8 mouse cellular contexts compared by ENCODE assay signal in the genomic region with DNA sequence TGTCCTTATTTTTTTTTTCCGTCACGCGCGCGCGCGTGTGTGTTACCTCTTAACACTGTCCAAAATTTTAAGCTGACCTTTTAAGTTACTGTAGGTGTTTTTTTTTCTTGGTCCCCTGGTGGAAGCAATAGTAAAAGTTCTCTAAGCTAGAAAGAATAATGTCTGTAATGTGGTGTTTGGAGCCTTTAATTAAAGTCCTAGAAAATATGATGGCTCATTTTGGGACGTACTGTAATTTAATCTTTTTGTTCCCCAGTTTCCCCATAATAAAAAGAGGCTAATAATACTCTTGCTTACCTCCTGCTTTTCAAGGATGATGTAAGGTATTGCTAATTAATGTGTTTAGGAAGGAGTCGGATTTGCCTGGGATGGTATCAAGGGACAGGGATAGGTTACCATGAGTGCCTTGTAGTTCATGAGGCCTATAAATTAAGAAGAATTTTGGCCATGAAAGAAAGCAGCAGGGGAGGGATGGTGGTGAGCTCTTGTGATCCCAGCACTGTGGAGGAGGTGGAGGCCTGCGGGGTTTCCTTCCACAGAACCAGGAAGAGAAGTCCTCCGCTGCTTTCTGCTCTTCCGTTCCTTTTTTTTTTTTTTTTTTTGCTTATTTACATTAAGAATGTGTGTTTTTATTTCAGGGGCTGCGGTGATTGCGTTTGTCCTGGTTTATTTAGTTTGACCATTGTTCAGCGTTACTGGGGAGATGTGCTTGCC. TPM values are rescaled to one million over a fixed set of nuclear protein-coding genes. Genes with fewer than 3 reads are reported as not detected.
DNase-seq lines count a peak whose midpoint lies in the region; ATAC-seq and TF ChIP-seq lines count a peak whose summit lies in the region.

No protein-coding gene starts in this region.

- peaks cover 63% of the 10 kb centered on the region for H3K79me2 ChIP-seq in liver, adult 2 months (ENCODE audit: control insufficient read depth, insufficient read depth, low read length)

- no peak for TF ChIP-seq CTCF in liver, adult 2 months (IDR thresholded peaks at IDR 0.05; ENCODE audit: low read depth, low read length)
- peak; percentile 26; the same call in 1 of the 2 replicates for TF ChIP-seq CTCF in midbrain, postnatal 0 days (IDR thresholded peaks at IDR 0.05)

- TF ChIP-seq POLR2A in liver, adult 2 months (IDR thresholded peaks at IDR 0.05; ENCODE audit: extremely low read depth, insufficient read depth, low read length): no peak

- no peaks in the 10 kb centered on the region for H3K36me3 ChIP-seq in liver, adult 2 months (ENCODE audit: control insufficient read depth, insufficient read depth, low read length)
- H3K36me3 ChIP-seq in intestine, embryonic 15.5 days: no peaks in the 10 kb centered on the region
- H3K36me3 ChIP-seq in midbrain, postnatal 0 days (ENCODE audit: insufficient read depth, low read length): no peaks in the 10 kb centered on the region

- H3K27me3 ChIP-seq in liver, adult 2 months (ENCODE audit: control insufficient read depth, insufficient read depth, low read length): no peaks in the 10 kb centered on the region
- H3K27me3 ChIP-seq in intestine, embryonic 15.5 days (replicated peaks): no peaks in the 10 kb centered on the region
- no peaks in the 10 kb centered on the region for H3K27me3 ChIP-seq in midbrain, postnatal 0 days (ENCODE audit: insufficient read depth, low read length)

- no peaks in the 10 kb centered on the region for H3K9me3 ChIP-seq in intestine, embryonic 15.5 days
- no peaks in the 10 kb centered on the region for H3K9me3 ChIP-seq in midbrain, postnatal 0 days (ENCODE audit: low read length)

- DNase-seq in liver, adult 2 months (ENCODE audit: extremely low read depth, low read depth, low spot score): no peak
- no peak for DNase-seq in liver
- DNase-seq in embryo, embryonic 11 days: peak; percentile 56
- peak; percentile 40 for DNase-seq in midbrain, postnatal 0 days (ENCODE audit: low spot score)
- DNase-seq in spleen, postnatal 4 days (ENCODE audit: low spot score in 2 of 2): no peak
- no peak for DNase-seq in ovary, adult 18-20 months (ENCODE audit: low spot score)
- DNase-seq in adrenal gland, adult 8-10 months: no peak

- H3K27ac ChIP-seq in liver, adult 2 months (replicated peaks; ENCODE audit: insufficient read depth, low read depth, low read length): peak overlapping the region; percentile 88
- H3K27ac ChIP-seq in intestine, embryonic 15.5 days: peak overlapping the region; percentile 100
- peak overlapping the region; percentile 94 for H3K27ac ChIP-seq in midbrain, postnatal 0 days (ENCODE audit: low read depth, low read length)

- H3K9ac ChIP-seq in liver, adult 2 months (ENCODE audit: low read depth, low read length): peak overlapping the region; percentile 100
- peak overlapping the region; percentile 97 for H3K9ac ChIP-seq in intestine, embryonic 15.5 days
- peak overlapping the region; percentile 93 for H3K9ac ChIP-seq in midbrain, postnatal 0 days (replicated peaks; ENCODE audit: low read length, poor library complexity, severe bottlenecking)

- H3K4me3 ChIP-seq in liver, adult 2 months (ENCODE audit: insufficient read depth, low read depth, low read length): peak overlapping the region; percentile 73
- peak overlapping the region; percentile 96 for H3K4me3 ChIP-seq in intestine, embryonic 15.5 days (replicated peaks)
- peak overlapping the region; percentile 88 for H3K4me3 ChIP-seq in midbrain, postnatal 0 days (ENCODE audit: low read depth, low read length)

- H3K4me2 ChIP-seq in intestine, embryonic 15.5 days (replicated peaks): peak overlapping the region; percentile 64
- peak overlapping the region; percentile 75 for H3K4me2 ChIP-seq in midbrain, postnatal 0 days (ENCODE audit: low read depth, low read length, poor library complexity, severe bottlenecking)

- no peak for ATAC-seq in intestine, embryonic 15.5 days
- ATAC-seq in midbrain, postnatal 0 days (ENCODE audit: low FRiP score): no peak

- H3K4me1 ChIP-seq in liver, adult 2 months (ENCODE audit: control insufficient read depth, insufficient read depth, low read length): peaks cover 38% of the 10 kb centered on the region
- H3K4me1 ChIP-seq in intestine, embryonic 15.5 days (replicated peaks): peaks cover 26% of the 10 kb centered on the region
- peaks cover 24% of the 10 kb centered on the region for H3K4me1 ChIP-seq in midbrain, postnatal 0 days (ENCODE audit: insufficient read depth, low read length)

- 1% methylated on average over 15 of the region's 15 CpGs for WGBS in liver, adult 2 months
- 2% methylated on average over 15 of the region's 15 CpGs for WGBS in intestine, embryonic 15.5 days
- WGBS in midbrain, postnatal 0 days: 2% methylated on average over 15 of the region's 15 CpGs

RNA-seq across cellular contexts. Expression of gene Reep3, which starts 0.8 kb away (rescaled TPM):
- total RNA-seq in liver, adult 2 months (2014; rRNA removed): 36.1 and 38.8 TPM in 2 replicates
- polyA plus RNA-seq in liver, adult 2 months (2012; rRNA removed): 21.6 and 24.8 TPM in 2 replicates
- polyA plus RNA-seq in intestine, embryonic 15.5 days (2015; fragmentation: Nextera tagmentation; extraction: Ambion mirVana): 38.6 and 41.5 TPM in 2 replicates
- total RNA-seq in midbrain, postnatal 0 days (2014; rRNA removed): 28.1 and 30.0 TPM in 2 replicates
- polyA plus RNA-seq in midbrain, postnatal 0 days (2015; fragmentation: Nextera tagmentation; extraction: Ambion mirVana): 26.6 and 26.7 TPM in 2 replicates
- total RNA-seq in adrenal gland, adult 8-10 months (2022): 10 to 100 TPM; 33.5 to 49.1 (median 44.9) TPM

RNA-seq across cellular contexts. Expression of gene Jmjd1c, which starts 1.7 kb away (rescaled TPM):
- 44.8 and 48.3 TPM in 2 replicates for total RNA-seq in liver, adult 2 months (2014; rRNA removed)
- polyA plus RNA-seq in liver, adult 2 months (2012; rRNA removed): 5.7 and 5.8 TPM in 2 replicates
- 33.5 and 36.2 TPM in 2 replicates for polyA plus RNA-seq in intestine, embryonic 15.5 days (2015; fragmentation: Nextera tagmentation; extraction: Ambion mirVana)
- 63.8 and 74.6 TPM in 2 replicates for total RNA-seq in midbrain, postnatal 0 days (2014; rRNA removed)
- polyA plus RNA-seq in midbrain, postnatal 0 days (2015; fragmentation: Nextera tagmentation; extraction: Ambion mirVana): 33.8 and 45.1 TPM in 2 replicates
- total RNA-seq in adrenal gland, adult 8-10 months (2022): 100 to 1,000 TPM in 1 of 4 experiments, 10 to 100 TPM in 3; 54.1 to 103 (median 65.0) TPM

Comparison
In these comparisons a context has a peak if more than half of its experiments do, and no peak if none do; other contexts are left out.
1. DNase-seq: peak in embryo, embryonic 11 days (single experiment) and midbrain, postnatal 0 days (single experiment); none in liver, adult 2 months (single experiment), liver (single experiment), spleen, postnatal 4 days (0 of 2), ovary, adult 18-20 months (single experiment) and adrenal gland, adult 8-10 months (single experiment).
2. Peak in every context shown above with its lines, with median percentiles within 50 percentile points of each other: H3K27ac ChIP-seq, H3K4me3 ChIP-seq and H3K9ac ChIP-seq.